Mouse (Mus musculus) stomach, embryonic 14.5 days (tissue): ENCODE results near the gene Gcnt2. TPM values are rescaled to one million over a fixed set of nuclear protein-coding genes. Genes with fewer than 3 reads are reported as not detected.
"Not testable (repeated sequence)": the region's sequence is repeated elsewhere in the genome, so short reads cannot be mapped to it uniquely, and the experiment has no call there.

Experiments
- ATAC-seq: fragments of 200-750 bp; cut with Nextera tagmentation; 2 replicates; pipeline ENCODE4 v1.8.0; 2017; ENCODE audit warnings: low read depth, moderate TSS enrichment; ENCODE audit not compliant: insufficient number of reproducible peaks, insufficient read depth, low FRiP score
- H3K27ac ChIP-seq: fragments of 300-500 bp; sonication (generic); 2 replicates; pipeline ENCODE4 v1.5.1; 2014; ENCODE audit warnings: mild to moderate bottlenecking, low read length, moderate library complexity, mixed read lengths
- H3K27me3 ChIP-seq: fragments of 300-500 bp; sonication (generic); 2 replicates; pipeline ENCODE4 v1.6.1; 2014; ENCODE audit warnings: low read length, control low read depth, mixed read lengths; ENCODE audit not compliant: control insufficient read depth, insufficient read depth
- H3K36me3 ChIP-seq: fragments of 300-500 bp; sonication (generic); 2 replicates; pipeline ENCODE4 v1.6.1; 2014; ENCODE audit warnings: mild to moderate bottlenecking, control low read depth, low read length, moderate library complexity, mixed read lengths; ENCODE audit not compliant: control insufficient read depth, insufficient read depth
- H3K4me1 ChIP-seq: fragments of 300-500 bp; sonication (generic); 2 replicates; pipeline ENCODE4 v1.6.1; 2014; ENCODE audit warnings: low read length, control low read depth, mixed read lengths; ENCODE audit not compliant: control insufficient read depth, insufficient read depth
- H3K4me2 ChIP-seq: fragments of 300-500 bp; sonication (generic); replicated peaks from 2 replicates; pipeline ENCODE4 v1.6.1; 2014; ENCODE audit warnings: low read depth, low read length, control low read depth
- H3K4me3 ChIP-seq: fragments of 300-500 bp; sonication (generic); 2 replicates; pipeline ENCODE4 v1.5.1; 2014; ENCODE audit warnings: low read depth, low read length, control low read depth
- H3K9ac ChIP-seq: fragments of 300-500 bp; sonication (generic); replicated peaks from 2 replicates; pipeline ENCODE4 v1.6.1; 2014; ENCODE audit warnings: low read depth, mild to moderate bottlenecking, control low read depth, low read length, moderate library complexity, mixed read lengths
- H3K9me3 ChIP-seq: fragments of 300-500 bp; sonication (generic); 2 replicates; pipeline ENCODE4 v1.6.1; 2016; ENCODE audit warnings: low read depth, low read length, control low read depth; ENCODE audit not compliant: control insufficient read depth
- WGBS: fragments of 180-500 bp; shearing (Covaris S2); extraction: QIAGEN DNeasy Blood & Tissue Kit; methylation state at CpG from one replicate; pipeline ENCODE4 v1.1.7; 2014; 5-methylcytosine and 5-hydroxymethylcytosine counted together
- polyA plus RNA-seq: library from polyadenylated mRNA; unstranded; fragments of >200 nt; fragmentation: Nextera tagmentation; extraction: Ambion mirVana; gene quantifications from 2 replicates; pipeline ENCODE4 v1.2.1, GENCODE M21; 2014

Gcnt2 gene
- polyA plus RNA-seq, 1 experiment from 2014 or later, result 8.3 TPM

DNA sequence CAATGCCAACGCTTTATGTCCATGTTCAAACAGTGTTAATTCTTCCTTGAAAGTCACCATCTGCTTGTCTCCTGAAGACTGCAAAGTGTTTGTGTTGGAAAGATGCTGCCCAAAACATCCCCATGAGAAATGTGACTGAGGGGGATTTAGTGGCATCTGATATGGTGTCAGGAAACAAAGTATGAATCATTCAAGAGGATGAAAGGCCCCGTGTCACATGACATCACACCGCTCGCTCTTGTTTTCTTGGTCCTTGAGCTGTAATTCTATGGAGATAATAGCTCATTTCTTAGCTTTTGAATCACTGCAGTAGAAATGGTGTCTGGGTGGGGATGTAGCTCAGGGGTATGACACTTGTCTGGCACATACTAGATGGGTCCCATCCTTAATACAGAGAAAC lies 33.0 kb downstream of the Gcnt2 start:
- H3K4me1 ChIP-seq, result no peaks in the 10 kb centered on the region
- H3K9me3 ChIP-seq, result no peaks in the 10 kb centered on the region
- no peak overlapping the region for H3K9ac ChIP-seq
- H3K27ac ChIP-seq, result no peak overlapping the region
- no peak overlapping the region for H3K4me2 ChIP-seq
- H3K36me3 ChIP-seq, result no peaks in the 10 kb centered on the region
- H3K4me3 ChIP-seq, result no peak overlapping the region
- 58% methylated on average over 4 of the region's 4 CpGs for WGBS
- no peaks in the 10 kb centered on the region for H3K27me3 ChIP-seq
- no peak for ATAC-seq

DNA sequence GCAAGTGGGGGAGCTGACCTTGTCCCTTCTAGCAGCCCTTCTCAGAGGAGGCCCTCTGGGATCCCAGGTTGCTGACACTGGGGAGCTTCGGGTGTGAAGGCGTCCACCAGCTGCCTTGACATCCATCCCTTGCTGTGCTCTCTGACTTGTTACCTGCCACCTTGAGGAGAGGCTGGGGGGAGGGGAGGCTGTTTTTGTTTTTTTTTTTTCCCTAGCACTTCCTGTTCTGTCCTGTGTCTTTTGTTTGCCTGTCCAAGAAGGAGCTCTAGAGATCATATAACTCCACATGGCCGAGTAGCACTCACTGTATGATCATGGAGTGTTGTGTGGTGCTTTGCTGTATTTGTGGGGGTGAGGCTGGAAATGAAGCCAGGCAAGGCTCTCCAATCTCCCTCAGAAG lies 34.0 kb downstream of the Gcnt2 start:
- Histone ChIP-seq H3K36me3 (no peaks in the 10 kb centered on the region), H3K4me3 (no peak overlapping the region), H3K27ac (no peak overlapping the region), H3K4me1 (no peaks in the 10 kb centered on the region), H3K9ac (no peak overlapping the region), H3K9me3 (no peaks in the 10 kb centered on the region), H3K27me3 (no peaks in the 10 kb centered on the region), H3K4me2 (no peak overlapping the region)
- ATAC-seq, result no peak
- 60% methylated on average over 3 of the region's 3 CpGs for WGBS

DNA sequence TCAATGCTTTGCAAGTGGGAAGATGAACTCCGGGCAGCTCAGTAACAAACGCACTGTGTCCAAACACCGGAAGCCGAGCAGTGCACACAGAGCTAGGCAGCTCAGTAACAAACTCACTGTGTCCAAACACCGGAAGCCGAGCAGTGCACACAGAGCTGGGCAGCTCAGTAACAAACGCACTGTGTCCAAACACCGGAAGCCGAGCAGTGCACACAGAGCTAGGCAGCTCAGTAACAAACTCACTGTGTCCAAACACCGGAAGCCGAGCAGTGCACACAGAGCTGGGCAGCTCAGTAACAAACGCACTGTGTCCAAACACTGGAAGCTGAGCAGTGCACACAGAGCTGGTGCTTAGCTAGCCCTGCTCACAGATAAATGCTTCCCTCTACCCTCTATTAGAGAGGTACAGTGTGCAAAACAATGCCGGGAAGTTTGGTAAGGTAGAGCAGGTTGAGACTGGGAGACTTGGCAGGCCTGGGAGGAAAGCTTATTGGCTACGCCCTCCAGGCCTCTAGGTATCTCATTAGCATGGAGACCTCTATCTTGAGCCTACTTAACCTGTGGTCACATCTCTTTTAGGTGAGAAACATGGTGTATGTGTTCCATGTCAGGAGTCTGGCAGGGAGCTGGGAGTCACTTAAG lies 38.6 kb downstream of the Gcnt2 start:
- not testable (repeated sequence) for H3K27me3 ChIP-seq, H3K36me3 ChIP-seq, H3K9ac ChIP-seq, H3K27ac ChIP-seq, ATAC-seq, H3K9me3 ChIP-seq, H3K4me3 ChIP-seq, H3K4me1 ChIP-seq, H3K4me2 ChIP-seq
- 64% methylated on average over 12 of the region's 14 CpGs for WGBS

- Histone ChIP-seq H3K4me3 (no peak overlapping the region), H3K4me1 (0 out of 2 replicates have a peak, but pooled peaks cover 3% of the 10 kb centered on the region), H3K27ac (no peak overlapping the region), H3K36me3 (no peaks in the 10 kb centered on the region), H3K9ac (no peak overlapping the region), H3K4me2 (no peak overlapping the region), H3K27me3 (no peaks in the 10 kb centered on the region), H3K9me3 (no peaks in the 10 kb centered on the region)
- 87% methylated on average over 4 of the region's 4 CpGs for WGBS
- no peak for ATAC-seq
These were observed 39.1 kb downstream of the Gcnt2 start for GRCm38 (mm10) chr13:40898698-40899097.

DNA sequence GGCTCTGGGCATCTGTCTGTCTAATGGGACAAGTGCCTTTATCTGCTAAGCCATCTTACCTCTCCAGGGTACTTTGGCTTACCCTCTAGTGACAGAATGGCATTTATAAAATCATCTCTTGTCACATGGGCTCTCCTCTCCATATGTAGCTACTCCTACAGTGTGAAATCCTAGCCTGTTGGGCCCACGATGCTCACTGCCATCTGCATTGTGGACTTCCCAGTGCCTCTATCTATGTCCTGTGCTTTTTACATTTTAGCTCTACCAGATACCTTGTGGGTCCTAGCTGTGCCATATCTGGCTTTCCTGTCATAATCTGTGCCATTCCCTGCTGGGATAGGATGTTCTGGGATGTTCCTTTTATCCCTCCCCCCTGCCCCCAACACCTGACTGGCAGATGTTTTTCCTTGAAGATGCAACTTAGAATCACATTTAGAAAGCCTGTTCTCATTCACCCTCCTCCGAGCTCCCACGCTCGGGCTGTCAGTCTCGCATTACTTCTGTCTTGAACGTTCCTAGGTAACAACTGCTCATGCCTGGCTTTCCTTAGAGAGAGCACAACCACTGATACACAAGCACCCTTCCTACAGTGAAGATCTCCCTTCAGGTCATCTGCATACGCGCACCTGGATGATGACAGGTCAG lies 39.9 kb downstream of the Gcnt2 start:
- no peak overlapping the region for H3K4me2 ChIP-seq
- 0 out of 2 replicates have a peak, but pooled peaks cover 3% of the 10 kb centered on the region for H3K4me1 ChIP-seq
- no peak for ATAC-seq
- no peak overlapping the region for H3K4me3 ChIP-seq
- H3K27ac ChIP-seq, result no peak overlapping the region
- 77% methylated on average over 8 of the region's 8 CpGs for WGBS
- no peaks in the 10 kb centered on the region for H3K9me3 ChIP-seq
- H3K27me3 ChIP-seq, result no peaks in the 10 kb centered on the region
- H3K36me3 ChIP-seq, result no peaks in the 10 kb centered on the region
- no peak overlapping the region for H3K9ac ChIP-seq

DNA sequence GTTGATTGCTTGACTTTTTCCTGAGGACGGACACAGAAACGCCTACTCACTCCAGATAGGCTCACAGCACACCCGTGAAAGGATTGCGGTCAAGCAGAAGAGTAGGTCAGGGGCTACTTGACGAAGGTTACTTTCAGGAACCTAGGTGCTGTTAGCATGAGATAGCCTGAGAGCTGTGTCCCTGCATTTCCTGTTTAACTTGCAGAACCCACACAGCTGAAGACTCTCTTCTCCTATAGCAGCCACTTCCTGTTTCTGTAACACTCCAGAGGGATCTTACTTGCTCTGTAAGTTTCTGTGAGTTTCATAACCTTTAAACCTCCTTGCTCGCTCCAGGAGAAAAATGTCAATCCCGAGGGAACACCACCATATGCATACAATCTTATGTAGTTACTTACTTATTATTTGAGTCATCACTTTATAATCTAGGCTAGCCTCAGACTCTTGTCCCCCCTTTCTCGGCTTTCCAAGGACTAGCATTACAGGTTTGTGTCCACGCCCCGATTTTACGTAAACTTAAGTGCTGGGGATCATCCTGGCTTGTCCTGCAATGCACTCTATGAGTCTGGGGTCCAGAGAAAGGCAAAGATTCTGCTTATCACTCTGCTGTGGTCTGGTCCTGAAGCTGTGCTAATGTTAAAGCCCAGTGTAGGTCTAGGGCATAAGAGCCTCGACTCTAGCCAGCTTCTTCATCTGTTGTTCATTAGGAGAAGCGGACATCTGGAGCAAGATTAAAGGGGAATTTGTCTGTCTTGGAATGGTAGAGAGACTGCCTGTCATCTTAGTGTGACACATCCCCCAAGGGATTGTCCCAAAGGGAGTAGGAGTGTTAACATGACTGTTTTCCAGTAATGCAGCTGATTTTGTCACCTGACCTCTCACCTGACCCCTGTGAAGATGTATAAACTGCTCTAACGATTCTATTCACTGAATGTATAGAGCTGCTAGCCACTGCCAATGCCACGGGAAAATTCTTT lies 40.7 kb downstream of the Gcnt2 start:
- Histone ChIP-seq H3K9ac (no peak overlapping the region), H3K4me3 (no peak overlapping the region), H3K36me3 (no peaks in the 10 kb centered on the region), H3K4me2 (no peak overlapping the region), H3K27me3 (no peaks in the 10 kb centered on the region), H3K27ac (no peak overlapping the region; the same call in 1 of the 2 replicates), H3K4me1 (0 out of 2 replicates have a peak, but pooled peaks cover 3% of the 10 kb centered on the region), H3K9me3 (no peaks in the 10 kb centered on the region)
- ATAC-seq, result no peak
- 70% methylated on average over 15 of the region's 15 CpGs for WGBS

- Histone ChIP-seq H3K4me3 (no peak overlapping the region), H3K9me3 (no peaks in the 10 kb centered on the region), H3K36me3 (no peaks in the 10 kb centered on the region), H3K4me2 (no peak overlapping the region), H3K4me1 (0 out of 2 replicates have a peak, but pooled peaks cover 3% of the 10 kb centered on the region), H3K27me3 (no peaks in the 10 kb centered on the region), H3K9ac (no peak overlapping the region), H3K27ac (peak overlapping the region; percentile 76)
- ATAC-seq, result no peak
- WGBS, result 74% methylated on average over 5 of the region's 5 CpGs
These were observed 41.7 kb downstream of the Gcnt2 start for GRCm38 (mm10) chr13:40901263-40901662.

DNA sequence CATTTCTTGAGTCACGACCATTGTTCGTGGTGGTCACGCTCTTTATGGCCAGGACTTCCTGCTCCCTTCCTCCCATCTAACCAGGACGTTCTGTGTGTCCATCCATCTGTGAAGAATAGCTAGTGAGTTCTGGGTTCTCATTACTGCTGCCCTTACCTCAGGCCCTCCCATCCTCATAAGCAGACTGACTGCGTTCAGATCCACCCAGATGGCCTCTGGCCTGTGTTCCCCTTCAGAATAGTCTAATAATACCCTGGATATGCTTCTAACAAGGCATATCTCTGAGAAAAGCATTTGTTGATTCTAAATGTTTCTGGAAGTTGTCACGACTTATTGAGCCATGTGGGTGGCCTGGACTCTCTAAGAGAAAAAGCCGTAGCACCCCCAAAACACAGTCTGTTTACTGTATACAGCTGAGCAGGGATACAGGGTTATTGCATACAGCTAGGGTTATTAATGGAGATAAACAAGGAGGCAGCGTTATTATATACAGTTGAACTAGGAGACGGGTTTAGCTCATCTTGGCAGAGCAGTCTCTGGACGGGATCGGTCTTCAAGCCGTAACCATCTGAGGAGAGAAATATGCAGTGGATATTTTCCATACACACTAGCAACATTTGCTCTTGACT lies 42.4 kb downstream of the Gcnt2 start:
- Histone ChIP-seq H3K4me1 (0 out of 2 replicates have a peak, but pooled peaks cover 3% of the 10 kb centered on the region), H3K4me2 (no peak overlapping the region), H3K4me3 (no peak overlapping the region), H3K36me3 (no peaks in the 10 kb centered on the region), H3K27ac (peak overlapping the region; percentile 76; the same call in 1 of the 2 replicates), H3K27me3 (no peaks in the 10 kb centered on the region), H3K9ac (no peak overlapping the region), H3K9me3 (no peaks in the 10 kb centered on the region)
- WGBS, result 56% methylated on average over 12 of the region's 12 CpGs
- ATAC-seq, result peak; percentile 64; the same call in 1 of the 2 replicates
